Mouse (Mus musculus): Measurements from ENCODE around the gene Gm10642. TPM values are rescaled to one million over a fixed set of nuclear protein-coding genes. Genes with fewer than 3 reads are reported as not detected.

Gm10642 gene
- polyA plus RNA-seq, 1 experiment, result 3.0 TPM

DNA sequence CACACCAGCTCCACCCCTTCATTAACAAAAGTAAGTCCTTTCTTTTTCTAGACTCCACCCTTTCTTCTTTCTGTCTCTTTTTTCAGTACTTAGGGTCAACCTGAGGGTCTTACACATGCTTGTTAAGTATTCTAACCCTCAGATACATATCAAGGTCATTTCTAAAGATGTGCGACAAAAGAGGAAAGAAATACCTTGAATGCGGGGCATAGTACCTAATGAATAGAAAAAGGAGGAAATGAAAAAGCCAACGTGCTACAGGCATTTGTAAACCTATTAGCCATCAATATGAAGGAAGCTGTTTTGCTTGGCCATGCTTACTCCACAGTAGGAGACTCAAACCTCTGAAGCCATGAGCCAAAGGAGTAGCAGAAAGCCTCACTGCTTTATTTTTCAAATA lies 33.9 kb downstream of the Gm10642 start:
- no peak for TF ChIP-seq POLR2A (IDR thresholded peaks at IDR 0.05; ENCODE audit: borderline replicate concordance, low read depth, low read length)
- no peak for TF ChIP-seq CTCF (IDR thresholded peaks at IDR 0.05; ENCODE audit: low read depth, low read length)
- no peak overlapping the region for H3K4me3 ChIP-seq (ENCODE audit: insufficient read depth, low read length)
- H3K4me1 ChIP-seq (ENCODE audit: control insufficient read depth, insufficient read depth, low read length), result peaks cover 14% of the 10 kb centered on the region
- H3K27ac ChIP-seq (ENCODE audit: insufficient read depth, low read depth, low read length), result no peak overlapping the region

DNA sequence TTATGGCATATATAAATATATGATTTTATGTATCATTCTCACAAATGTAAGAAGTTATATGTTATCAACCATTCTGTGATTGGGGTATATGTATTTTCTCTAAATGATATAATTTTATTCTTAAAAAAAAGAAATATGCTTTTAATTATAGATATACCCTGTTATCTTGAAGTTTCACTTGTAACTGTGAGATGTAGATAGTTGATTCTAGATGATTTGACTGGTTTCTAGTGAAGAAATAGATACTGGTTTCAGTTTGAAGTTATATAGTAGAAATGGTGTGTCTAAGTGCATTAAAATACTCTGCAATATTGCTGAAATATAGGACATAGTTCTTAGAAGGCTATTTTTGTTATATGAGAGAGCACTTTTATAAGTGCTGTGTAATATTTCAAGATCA lies 34.5 kb downstream of the Gm10642 start:
- Histone ChIP-seq H3K27ac (ENCODE audit: insufficient read depth, low read depth, low read length) (no peak overlapping the region), H3K4me3 (ENCODE audit: insufficient read depth, low read length) (no peak overlapping the region), H3K4me1 (ENCODE audit: control insufficient read depth, insufficient read depth, low read length) (peaks cover 14% of the 10 kb centered on the region)
- TF ChIP-seq POLR2A (IDR thresholded peaks at IDR 0.05; ENCODE audit: borderline replicate concordance, low read depth, low read length) (no peak), CTCF (IDR thresholded peaks at IDR 0.05; ENCODE audit: low read depth, low read length) (no peak)

DNA sequence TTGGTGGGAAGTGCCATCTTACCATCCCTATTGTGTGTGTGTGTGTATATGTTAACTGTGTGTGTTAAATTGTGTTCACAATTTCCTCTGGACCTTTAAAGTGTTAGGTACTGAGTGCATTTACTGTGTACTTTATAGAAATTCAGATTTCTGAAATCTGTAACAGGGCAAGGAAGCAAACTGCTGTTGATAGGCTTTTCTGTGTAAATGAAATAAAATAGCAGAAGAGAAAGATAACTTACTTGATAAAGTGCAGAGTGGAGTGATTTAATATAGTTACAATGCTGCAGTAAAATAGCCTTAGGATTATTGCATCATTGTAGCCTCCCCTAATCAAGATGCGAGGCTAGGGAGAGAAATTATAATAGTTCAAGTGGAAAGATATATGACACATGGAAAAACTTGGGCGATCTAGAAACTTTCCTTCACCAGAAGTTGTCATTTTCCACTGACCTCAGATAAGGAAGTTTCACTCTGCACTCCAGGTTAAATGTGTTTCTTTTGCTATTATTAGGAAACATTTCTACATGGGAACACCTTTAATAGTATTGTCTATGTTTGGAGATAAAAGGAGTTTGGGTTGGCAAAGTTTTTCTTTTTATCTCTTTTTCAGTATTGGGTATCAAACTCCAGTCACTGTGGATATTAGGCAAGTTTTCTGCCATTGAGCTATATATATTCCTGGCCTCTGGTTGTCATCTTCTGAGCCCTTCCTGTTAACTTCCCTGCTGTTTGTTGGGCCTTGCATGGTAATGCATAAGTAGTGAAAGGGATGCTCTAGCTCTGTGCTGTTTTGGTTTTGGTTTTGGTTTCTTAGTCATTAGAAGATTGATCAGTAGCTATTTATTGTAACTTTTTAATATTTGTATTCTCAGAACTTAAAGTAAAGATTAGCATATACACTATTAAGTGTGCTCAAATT lies 36.0 kb downstream of the Gm10642 start:
- TF ChIP-seq POLR2A (IDR thresholded peaks at IDR 0.05; ENCODE audit: borderline replicate concordance, low read depth, low read length) (no peak), CTCF (IDR thresholded peaks at IDR 0.05; ENCODE audit: low read depth, low read length) (no peak)
- Histone ChIP-seq H3K4me1 (ENCODE audit: control insufficient read depth, insufficient read depth, low read length) (peaks cover 14% of the 10 kb centered on the region), H3K4me3 (ENCODE audit: insufficient read depth, low read length) (no peak overlapping the region), H3K27ac (ENCODE audit: insufficient read depth, low read depth, low read length) (no peak overlapping the region)

DNA sequence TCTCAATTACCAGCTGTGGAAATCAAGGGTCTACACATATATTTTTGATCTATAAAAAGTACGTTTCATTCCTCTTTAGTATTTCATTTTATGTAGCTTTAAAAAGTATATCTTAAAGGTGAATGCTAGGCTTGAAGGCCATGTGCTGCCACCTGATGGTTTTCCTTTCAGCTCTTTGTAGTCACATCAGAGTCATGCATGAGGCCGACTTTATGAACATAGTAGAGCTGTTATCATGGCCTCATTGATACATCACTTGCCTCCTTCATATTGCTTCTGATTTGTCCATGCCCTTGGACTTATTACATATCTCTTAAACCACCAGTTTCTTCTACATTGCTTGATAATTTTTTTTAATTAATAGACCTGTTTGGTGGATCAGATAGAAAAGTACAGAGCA lies 39.7 kb downstream of the Gm10642 start:
- TF ChIP-seq CTCF (IDR thresholded peaks at IDR 0.05; ENCODE audit: low read depth, low read length), result no peak
- no peak for TF ChIP-seq POLR2A (IDR thresholded peaks at IDR 0.05; ENCODE audit: borderline replicate concordance, low read depth, low read length)
- Histone ChIP-seq H3K4me3 (ENCODE audit: insufficient read depth, low read length) (no peak overlapping the region), H3K27ac (ENCODE audit: insufficient read depth, low read depth, low read length) (no peak overlapping the region), H3K4me1 (ENCODE audit: control insufficient read depth, insufficient read depth, low read length) (peaks cover 5% of the 10 kb centered on the region)

DNA sequence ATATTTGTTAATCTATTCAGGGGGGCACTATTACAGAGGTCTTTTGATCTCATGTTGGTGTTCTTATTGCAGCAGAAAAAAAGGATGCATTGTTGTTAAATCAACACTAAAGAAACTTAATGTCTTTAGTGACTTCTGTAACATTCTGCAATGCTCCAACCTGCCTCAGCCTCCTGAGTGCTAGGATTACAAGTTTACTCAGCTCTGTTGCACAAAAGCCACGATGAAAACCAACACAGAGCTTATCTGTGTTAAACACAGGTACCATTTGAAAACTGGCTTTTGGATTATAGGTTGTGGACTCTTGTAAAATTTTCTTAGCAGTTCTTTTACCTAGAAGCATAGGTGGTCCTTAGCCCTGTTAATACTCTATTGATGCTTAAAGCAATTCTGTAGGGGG lies 42.0 kb downstream of the Gm10642 start:
- Histone ChIP-seq H3K4me3 (ENCODE audit: insufficient read depth, low read length) (no peak overlapping the region), H3K4me1 (ENCODE audit: control insufficient read depth, insufficient read depth, low read length) (no peaks in the 10 kb centered on the region), H3K27ac (ENCODE audit: insufficient read depth, low read depth, low read length) (no peak overlapping the region)
- TF ChIP-seq POLR2A (IDR thresholded peaks at IDR 0.05; ENCODE audit: borderline replicate concordance, low read depth, low read length), result no peak
- TF ChIP-seq CTCF (IDR thresholded peaks at IDR 0.05; ENCODE audit: low read depth, low read length), result no peak

DNA sequence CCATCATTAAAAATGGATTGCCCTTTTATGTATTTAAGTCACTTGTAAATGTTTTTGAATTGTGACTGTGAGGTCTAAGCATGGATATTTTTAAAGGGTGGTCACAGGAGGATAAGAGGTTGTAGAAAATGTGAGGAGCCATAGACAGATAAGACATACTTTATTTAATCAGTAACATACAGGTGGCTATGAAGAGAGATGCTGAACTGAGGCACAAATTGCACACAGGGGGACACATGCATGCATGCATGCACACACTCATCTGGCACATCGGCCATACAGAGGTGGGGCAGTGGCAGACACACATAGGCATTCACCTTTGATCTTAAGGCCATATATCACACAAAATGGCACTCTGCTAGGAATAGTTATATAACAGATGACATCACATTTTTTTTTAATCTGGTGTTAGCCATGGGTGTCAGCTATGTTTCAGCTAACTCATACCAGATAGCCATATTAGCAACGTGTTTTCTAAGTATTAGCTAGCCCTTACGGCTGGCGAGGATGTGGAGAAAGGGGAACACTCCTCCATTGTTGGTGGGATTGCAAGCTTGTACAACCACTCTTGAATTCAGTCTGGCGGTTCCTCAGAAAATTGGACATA lies 47.6 kb downstream of the Gm10642 start:
- no peak overlapping the region for H3K27ac ChIP-seq (ENCODE audit: insufficient read depth, low read depth, low read length)
- TF ChIP-seq CTCF (IDR thresholded peaks at IDR 0.05; ENCODE audit: low read depth, low read length), result no peak
- TF ChIP-seq POLR2A (IDR thresholded peaks at IDR 0.05; ENCODE audit: borderline replicate concordance, low read depth, low read length), result no peak
- peaks cover 5% of the 10 kb centered on the region; the same call in 1 of the 2 replicates for H3K4me1 ChIP-seq (ENCODE audit: control insufficient read depth, insufficient read depth, low read length)
- no peak overlapping the region for H3K4me3 ChIP-seq (ENCODE audit: insufficient read depth, low read length)

DNA sequence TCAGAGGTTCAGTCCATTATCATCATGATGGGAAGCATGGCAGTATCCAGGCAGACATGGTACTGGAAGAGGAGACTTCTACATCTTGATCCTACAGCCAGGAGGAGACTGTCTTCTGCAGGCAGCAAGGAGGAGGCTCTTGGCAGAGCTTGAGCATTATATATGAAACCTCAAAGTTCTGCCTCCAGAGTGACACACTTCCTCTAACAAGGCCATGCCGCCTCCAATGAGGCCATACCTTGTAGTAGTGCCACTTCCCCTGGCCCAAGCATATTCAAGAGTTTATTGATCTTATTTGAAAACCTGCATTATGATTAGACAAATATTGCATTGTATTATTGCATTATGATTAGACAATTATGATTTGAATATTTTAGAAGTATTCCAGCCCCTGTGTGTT lies 50.4 kb downstream of the Gm10642 start:
- no peak for TF ChIP-seq CTCF (IDR thresholded peaks at IDR 0.05; ENCODE audit: low read depth, low read length)
- TF ChIP-seq POLR2A (IDR thresholded peaks at IDR 0.05; ENCODE audit: borderline replicate concordance, low read depth, low read length), result no peak
- no peak overlapping the region for H3K27ac ChIP-seq (ENCODE audit: insufficient read depth, low read depth, low read length)
- H3K4me3 ChIP-seq (ENCODE audit: insufficient read depth, low read length), result no peak overlapping the region
- H3K4me1 ChIP-seq (ENCODE audit: control insufficient read depth, insufficient read depth, low read length), result peaks cover 5% of the 10 kb centered on the region; the same call in 1 of the 2 replicates

Other genes starting within 250 kb of the Gm10642 start
- gene Ccnb2, start 234.7 kb upstream of the Gm10642 start, polyA plus RNA-seq (2012; ENCODE audit: insufficient read depth, insufficient read length, missing spikeins), result 60.0 and 61.3 TPM in 2 replicates
- gene Rnf111, start 152.5 kb upstream of the Gm10642 start, polyA plus RNA-seq (2012; ENCODE audit: insufficient read depth, insufficient read length, missing spikeins), result 55.3 and 61.9 TPM in 2 replicates
- 50.8 and 56.3 TPM in 2 replicates for gene Sltm, start 113.5 kb upstream of the Gm10642 start, polyA plus RNA-seq (2012; ENCODE audit: insufficient read depth, insufficient read length, missing spikeins)
- 31.5 and 33.9 TPM in 2 replicates for gene Mindy2, start 923 bp downstream of the Gm10642 start, polyA plus RNA-seq (2012; ENCODE audit: insufficient read depth, insufficient read length, missing spikeins)
- 69.3 and 78.6 TPM in 2 replicates for gene Adam10, start 22.7 kb downstream of the Gm10642 start, polyA plus RNA-seq (2012; ENCODE audit: insufficient read depth, insufficient read length, missing spikeins)